Mouse (Mus musculus) stomach, embryonic 16.5 days (tissue): ENCODE data around the gene Grin3a. TPM values are rescaled to one million over a fixed set of nuclear protein-coding genes. Genes with fewer than 3 reads are reported as not detected.
"Not testable (repeated sequence)": the region's sequence is repeated elsewhere in the genome, so short reads cannot be mapped to it uniquely, and the experiment has no call there.

Experiments used
- ATAC-seq: fragments of 200-750 bp; cut with Nextera tagmentation; 2 replicates; pipeline ENCODE4 v1.8.0; 2017; ENCODE audit warnings: moderate number of reproducible peaks, moderate TSS enrichment; ENCODE audit not compliant: insufficient read depth, low FRiP score
- H3K27ac ChIP-seq: fragments of 300-500 bp; sonication (generic); 2 replicates; pipeline ENCODE4 v1.5.1; 2014; ENCODE audit warnings: low read length
- H3K27me3 ChIP-seq: fragments of 300-500 bp; sonication (generic); 2 replicates; pipeline ENCODE4 v1.6.1; 2014; ENCODE audit warnings: low read length, control low read depth, mixed read lengths; ENCODE audit not compliant: control insufficient read depth, insufficient read depth
- H3K36me3 ChIP-seq: fragments of 300-500 bp; sonication (generic); 2 replicates; pipeline ENCODE4 v1.6.1; 2014; ENCODE audit warnings: low read length; ENCODE audit not compliant: control insufficient read depth, insufficient read depth
- H3K4me1 ChIP-seq: fragments of 300-500 bp; sonication (generic); 2 replicates; pipeline ENCODE4 v1.6.1; 2014; ENCODE audit warnings: low read length, control low read depth, mixed read lengths; ENCODE audit not compliant: control insufficient read depth, insufficient read depth
- H3K4me2 ChIP-seq: fragments of 300-500 bp; sonication (generic); 2 replicates; pipeline ENCODE4 v1.6.1; 2014; ENCODE audit warnings: low read depth, low read length, mixed read lengths
- H3K4me3 ChIP-seq: fragments of 300-500 bp; sonication (generic); replicated peaks from 2 replicates; pipeline ENCODE4 v1.5.1; 2014; ENCODE audit warnings: mild to moderate bottlenecking, low read length
- H3K9ac ChIP-seq: fragments of 300-500 bp; sonication (generic); 2 replicates; pipeline ENCODE4 v1.6.1; 2014; ENCODE audit warnings: low read length
- H3K9me3 ChIP-seq: fragments of 300-500 bp; sonication (generic); replicated peaks from 2 replicates; pipeline ENCODE4 v1.6.1; 2016; ENCODE audit warnings: low read length, control low read depth; ENCODE audit not compliant: control insufficient read depth
- WGBS: fragments of 180-500 bp; shearing (Covaris S2); extraction: QIAGEN DNeasy Blood & Tissue Kit; methylation state at CpG from one replicate; pipeline ENCODE4 v1.1.7; 2014; 5-methylcytosine and 5-hydroxymethylcytosine counted together
- polyA plus RNA-seq: library from polyadenylated mRNA; unstranded; fragments of >200 nt; fragmentation: Nextera tagmentation; extraction: Ambion mirVana; gene quantifications from 2 replicates; pipeline ENCODE4 v1.2.1, GENCODE M21; 2015

Gene Grin3a
- polyA plus RNA-seq, 1 experiment from 2014 or later = 1.1 TPM

- H3K36me3 ChIP-seq = no peaks in the 10 kb centered on the region
- 83% methylated on average over 4 of the region's 4 CpGs for WGBS
- ATAC-seq = no peak
- no peak overlapping the region for H3K27ac ChIP-seq
- H3K9me3 ChIP-seq = no peaks in the 10 kb centered on the region
- H3K4me1 ChIP-seq = no peaks in the 10 kb centered on the region
- H3K9ac ChIP-seq = no peak overlapping the region
- H3K4me2 ChIP-seq = no peak overlapping the region
- H3K27me3 ChIP-seq = no peaks in the 10 kb centered on the region
- H3K4me3 ChIP-seq = no peak overlapping the region
These were observed 221.6 kb downstream of the Grin3a start for GRCm38 (mm10) chr4:49623916-49624315.

DNA sequence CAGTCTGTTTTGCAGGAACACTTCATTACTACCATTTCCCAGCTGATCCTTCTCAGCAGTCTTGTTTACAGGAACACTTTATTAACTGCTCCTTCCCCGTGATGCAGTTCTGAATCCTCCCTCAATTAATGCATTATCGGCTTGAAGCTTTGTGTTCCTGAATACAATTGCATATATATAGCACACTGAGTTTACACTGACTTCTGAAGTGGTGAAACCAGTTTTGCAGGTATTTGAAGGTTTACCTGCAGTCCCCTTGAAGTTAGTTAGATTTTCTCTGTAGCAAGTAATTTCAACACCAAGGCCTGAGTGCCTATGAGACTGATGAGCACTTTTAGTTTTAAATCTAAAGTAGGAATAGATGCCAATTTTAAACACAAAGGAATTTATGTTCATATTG, 223.3 kb downstream of the Grin3a start:
- Histone ChIP-seq H3K27ac (peak overlapping the region; percentile 38), H3K4me3 (no peak overlapping the region), H3K4me2 (no peak overlapping the region), H3K9me3 (no peaks in the 10 kb centered on the region), H3K4me1 (no peaks in the 10 kb centered on the region), H3K36me3 (no peaks in the 10 kb centered on the region), H3K27me3 (no peaks in the 10 kb centered on the region), H3K9ac (no peak overlapping the region)
- peak; percentile 76 for ATAC-seq
- 45% methylated on average over 2 of the region's 2 CpGs for WGBS

DNA sequence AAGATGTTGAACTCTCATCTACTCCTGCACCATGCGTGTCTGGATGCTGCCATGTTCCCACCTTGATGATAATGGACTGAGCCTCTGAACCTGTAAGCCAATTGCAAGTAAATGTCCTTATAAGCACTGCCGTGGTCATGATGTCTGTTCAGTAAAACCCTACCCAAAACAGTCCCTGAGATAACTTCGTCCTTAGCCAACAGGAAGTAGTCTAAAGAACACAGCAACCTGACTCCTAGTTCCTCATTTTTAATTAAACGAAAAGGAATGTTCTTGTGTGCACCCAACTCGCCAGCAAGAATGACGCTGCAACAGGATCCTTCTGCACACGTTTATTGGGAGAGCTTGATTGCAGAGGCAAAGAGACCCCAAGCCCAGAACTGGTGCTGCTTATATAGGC, 225.7 kb downstream of the Grin3a start:
- not testable (repeated sequence) for ATAC-seq, H3K27me3 ChIP-seq, H3K4me1 ChIP-seq, H3K27ac ChIP-seq, H3K9ac ChIP-seq, H3K4me3 ChIP-seq, H3K9me3 ChIP-seq, H3K36me3 ChIP-seq, H3K4me2 ChIP-seq
- WGBS = 89% methylated on average over 7 of the region's 7 CpGs

- H3K9ac ChIP-seq = no peak overlapping the region
- H3K36me3 ChIP-seq = no peaks in the 10 kb centered on the region
- no peaks in the 10 kb centered on the region for H3K4me1 ChIP-seq
- H3K9me3 ChIP-seq = no peaks in the 10 kb centered on the region
- H3K27ac ChIP-seq = no peak overlapping the region
- no peaks in the 10 kb centered on the region for H3K27me3 ChIP-seq
- no peak overlapping the region for H3K4me2 ChIP-seq
- 91% methylated on average over 10 of the region's 10 CpGs for WGBS
- H3K4me3 ChIP-seq = no peak overlapping the region
- ATAC-seq = no peak
These were observed 228.6 kb downstream of the Grin3a start for GRCm38 (mm10) chr4:49616924-49617323.

Other genes starting within 250 kb of the Grin3a start
- gene Tmem246, start 247.9 kb downstream of the Grin3a start, polyA plus RNA-seq = 34.2 and 34.4 TPM in 2 replicates
- 31.8 and 33.0 TPM in 2 replicates for gene Rnf20, start 213.7 kb downstream of the Grin3a start, polyA plus RNA-seq
- gene Ppp3r2, start 163.7 kb downstream of the Grin3a start, polyA plus RNA-seq = 0.08 TPM in 1 of 2 replicates, not detected in the other